Mouse (Mus musculus) stomach, embryonic 14.5 days (tissue): ENCODE measurements around the gene Zkscan2. TPM values are rescaled to one million over a fixed set of nuclear protein-coding genes. Genes with fewer than 3 reads are reported as not detected.

Experiments
- ATAC-seq: fragments of 200-750 bp; cut with Nextera tagmentation; 2 replicates; pipeline ENCODE4 v1.8.0; 2017; ENCODE audit warnings: low read depth, moderate TSS enrichment; ENCODE audit not compliant: insufficient number of reproducible peaks, insufficient read depth, low FRiP score
- H3K27ac ChIP-seq: fragments of 300-500 bp; sonication (generic); 2 replicates; pipeline ENCODE4 v1.5.1; 2014; ENCODE audit warnings: mild to moderate bottlenecking, low read length, moderate library complexity, mixed read lengths
- H3K27me3 ChIP-seq: fragments of 300-500 bp; sonication (generic); 2 replicates; pipeline ENCODE4 v1.6.1; 2014; ENCODE audit warnings: low read length, control low read depth, mixed read lengths; ENCODE audit not compliant: control insufficient read depth, insufficient read depth
- H3K36me3 ChIP-seq: fragments of 300-500 bp; sonication (generic); 2 replicates; pipeline ENCODE4 v1.6.1; 2014; ENCODE audit warnings: mild to moderate bottlenecking, control low read depth, low read length, moderate library complexity, mixed read lengths; ENCODE audit not compliant: control insufficient read depth, insufficient read depth
- H3K4me1 ChIP-seq: fragments of 300-500 bp; sonication (generic); 2 replicates; pipeline ENCODE4 v1.6.1; 2014; ENCODE audit warnings: low read length, control low read depth, mixed read lengths; ENCODE audit not compliant: control insufficient read depth, insufficient read depth
- H3K4me2 ChIP-seq: fragments of 300-500 bp; sonication (generic); replicated peaks from 2 replicates; pipeline ENCODE4 v1.6.1; 2014; ENCODE audit warnings: low read depth, low read length, control low read depth
- H3K4me3 ChIP-seq: fragments of 300-500 bp; sonication (generic); 2 replicates; pipeline ENCODE4 v1.5.1; 2014; ENCODE audit warnings: low read depth, low read length, control low read depth
- H3K9ac ChIP-seq: fragments of 300-500 bp; sonication (generic); replicated peaks from 2 replicates; pipeline ENCODE4 v1.6.1; 2014; ENCODE audit warnings: low read depth, mild to moderate bottlenecking, control low read depth, low read length, moderate library complexity, mixed read lengths
- H3K9me3 ChIP-seq: fragments of 300-500 bp; sonication (generic); 2 replicates; pipeline ENCODE4 v1.6.1; 2016; ENCODE audit warnings: low read depth, low read length, control low read depth; ENCODE audit not compliant: control insufficient read depth
- WGBS: fragments of 180-500 bp; shearing (Covaris S2); extraction: QIAGEN DNeasy Blood & Tissue Kit; methylation state at CpG from one replicate; pipeline ENCODE4 v1.1.7; 2014; 5-methylcytosine and 5-hydroxymethylcytosine counted together
- polyA plus RNA-seq: library from polyadenylated mRNA; unstranded; fragments of >200 nt; fragmentation: Nextera tagmentation; extraction: Ambion mirVana; gene quantifications from 2 replicates; pipeline ENCODE4 v1.2.1, GENCODE M21; 2014

Gene Zkscan2
- 4.5 and 5.1 TPM in 2 replicates for polyA plus RNA-seq

GRCm38 (mm10) chr7:123500239-123501219 lies at the start of gene Zkscan2:
TSS of gene Zkscan2 (minus strand) at chr7:123500449.
- ATAC-seq, result peak; percentile 91
- Histone ChIP-seq H3K27ac (no peak within 1 kb of the TSS), H3K36me3 (no peaks in the 10 kb centered on the region), H3K9ac (peak within 1 kb of the TSS; percentile 55), H3K4me1 (no peaks in the 10 kb centered on the region), H3K9me3 (no peaks in the 10 kb centered on the region), H3K4me3 (peak within 1 kb of the TSS; percentile 63), H3K27me3 (no peaks in the 10 kb centered on the region), H3K4me2 (peak within 1 kb of the TSS; percentile 91)
- 1% methylated on average over 68 of the region's 71 CpGs for WGBS

GRCm38 (mm10) chr7:123529190-123529589 lies 28.9 kb upstream of the Zkscan2 start:
- Histone ChIP-seq H3K27ac (no peak overlapping the region), H3K4me2 (no peak overlapping the region), H3K27me3 (no peaks in the 10 kb centered on the region), H3K9ac (no peak overlapping the region), H3K9me3 (no peaks in the 10 kb centered on the region), H3K4me3 (no peak overlapping the region), H3K36me3 (no peaks in the 10 kb centered on the region), H3K4me1 (no peaks in the 10 kb centered on the region)
- WGBS, result 59% methylated on average over 3 of the region's 3 CpGs
- no peak for ATAC-seq

GRCm38 (mm10) chr7:123525761-123526160 lies 25.5 kb upstream of the Zkscan2 start:
- Histone ChIP-seq H3K36me3 (no peaks in the 10 kb centered on the region), H3K27ac (no peak overlapping the region), H3K4me1 (no peaks in the 10 kb centered on the region), H3K4me3 (no peak overlapping the region), H3K9ac (no peak overlapping the region), H3K4me2 (no peak overlapping the region), H3K9me3 (no peaks in the 10 kb centered on the region), H3K27me3 (no peaks in the 10 kb centered on the region)
- 22% methylated on average over 10 of the region's 10 CpGs for WGBS
- no peak for ATAC-seq

GRCm38 (mm10) chr7:123524218-123524861 lies 24.1 kb upstream of the Zkscan2 start:
- Histone ChIP-seq H3K4me1 (no peaks in the 10 kb centered on the region), H3K9me3 (no peaks in the 10 kb centered on the region), H3K27ac (no peak overlapping the region), H3K36me3 (no peaks in the 10 kb centered on the region), H3K9ac (no peak overlapping the region), H3K27me3 (no peaks in the 10 kb centered on the region), H3K4me3 (no peak overlapping the region), H3K4me2 (no peak overlapping the region)
- 15% methylated on average over 8 of the region's 8 CpGs for WGBS
- ATAC-seq, result no peak

GRCm38 (mm10) chr7:123507946-123508345 lies 7.7 kb upstream of the Zkscan2 start:
- no peak overlapping the region for H3K27ac ChIP-seq
- no peaks in the 10 kb centered on the region for H3K27me3 ChIP-seq
- H3K9me3 ChIP-seq, result no peaks in the 10 kb centered on the region
- no peak for ATAC-seq
- H3K4me1 ChIP-seq, result no peaks in the 10 kb centered on the region
- H3K4me3 ChIP-seq, result no peak overlapping the region
- H3K4me2 ChIP-seq, result no peak overlapping the region
- H3K9ac ChIP-seq, result no peak overlapping the region
- WGBS, result 78% methylated on average over 7 of the region's 7 CpGs
- no peaks in the 10 kb centered on the region for H3K36me3 ChIP-seq

GRCm38 (mm10) chr7:123503358-123503757 lies 3.1 kb upstream of the Zkscan2 start:
- Histone ChIP-seq H3K9ac (no peak overlapping the region), H3K4me2 (no peak overlapping the region), H3K4me1 (no peaks in the 10 kb centered on the region), H3K9me3 (no peaks in the 10 kb centered on the region), H3K36me3 (no peaks in the 10 kb centered on the region), H3K4me3 (no peak overlapping the region), H3K27me3 (no peaks in the 10 kb centered on the region), H3K27ac (no peak overlapping the region)
- no peak for ATAC-seq
- WGBS, result 29% methylated on average over 1 of the region's 1 CpGs

DNA sequence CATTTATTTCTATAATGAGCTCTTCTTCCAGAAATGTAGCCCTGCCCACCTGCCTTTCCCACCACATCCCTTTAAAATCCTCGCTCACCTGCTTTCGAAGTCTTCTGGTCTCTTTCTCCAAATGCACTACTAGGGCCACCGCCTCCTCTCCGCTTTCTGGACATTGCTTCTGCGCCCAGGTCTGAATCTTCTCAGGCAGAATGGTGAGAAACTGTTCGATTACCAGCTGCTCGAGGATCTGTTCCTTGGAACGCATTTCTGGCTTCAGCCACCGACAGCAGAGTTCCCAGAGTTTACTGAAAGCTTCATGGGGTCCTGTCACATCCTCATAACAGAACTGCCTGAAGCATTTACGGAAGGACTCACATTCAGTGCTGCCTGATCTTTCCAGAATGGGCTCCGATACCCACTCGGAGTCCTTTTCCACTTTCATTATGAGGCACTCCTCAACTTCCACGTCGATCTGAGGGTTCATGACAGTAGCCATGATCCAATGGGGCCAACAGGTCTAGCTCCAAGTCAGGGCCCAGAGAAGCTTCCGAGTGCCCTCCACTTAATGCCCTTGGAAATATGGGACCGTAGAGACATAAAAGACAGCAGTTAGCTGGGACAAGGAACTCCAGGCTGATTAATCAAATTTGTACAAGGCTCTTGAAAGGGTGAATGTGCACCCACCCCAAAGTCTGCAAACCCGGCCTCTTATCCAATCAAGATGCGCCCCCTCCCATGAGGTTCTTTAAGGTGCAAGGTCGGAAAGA lies 589 bp downstream of the Zkscan2 start:
- Histone ChIP-seq H3K27me3 (no peaks in the 10 kb centered on the region), H3K9ac (peak overlapping the region; percentile 55), H3K4me2 (peak overlapping the region; percentile 91), H3K9me3 (no peaks in the 10 kb centered on the region), H3K27ac (no peak overlapping the region), H3K36me3 (no peaks in the 10 kb centered on the region), H3K4me1 (no peaks in the 10 kb centered on the region), H3K4me3 (peak overlapping the region; percentile 63)
- ATAC-seq, result no peak
- 39% methylated on average over 19 of the region's 19 CpGs for whole genome bisulfite sequencing

DNA sequence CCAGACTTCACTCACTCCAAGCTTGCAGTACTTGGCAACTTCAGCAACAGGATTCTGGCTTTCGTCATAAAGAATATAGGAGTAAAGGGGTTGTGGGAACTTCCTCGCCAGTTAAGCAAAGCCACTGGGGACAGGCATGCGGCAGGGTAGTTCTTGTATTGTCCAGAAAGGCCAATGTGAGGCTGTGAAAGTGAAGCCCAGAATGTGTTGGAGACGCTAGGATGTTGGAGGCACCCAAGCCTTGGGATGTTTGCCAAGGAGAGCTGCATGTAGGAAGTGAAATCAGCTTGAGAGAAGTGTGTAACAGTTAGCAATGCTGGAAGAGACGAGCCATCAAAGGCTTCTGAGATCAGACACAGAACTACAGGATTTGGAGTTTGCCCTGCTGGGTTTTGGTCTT lies 12.5 kb downstream of the Zkscan2 start:
- H3K9me3 ChIP-seq, result no peaks in the 10 kb centered on the region
- H3K27me3 ChIP-seq, result no peaks in the 10 kb centered on the region
- WGBS, result 67% methylated on average over 5 of the region's 5 CpGs
- H3K9ac ChIP-seq, result no peak overlapping the region
- no peaks in the 10 kb centered on the region for H3K4me1 ChIP-seq
- no peak overlapping the region for H3K4me3 ChIP-seq
- ATAC-seq, result no peak
- H3K4me2 ChIP-seq, result no peak overlapping the region
- H3K27ac ChIP-seq, result no peak overlapping the region
- no peaks in the 10 kb centered on the region for H3K36me3 ChIP-seq
